Mouse (Mus musculus) lung, adult 2 months (tissue): Measurements from ENCODE around the gene Treml4. TPM values are rescaled to one million over a fixed set of nuclear protein-coding genes. Genes with fewer than 3 reads are reported as not detected.

Experiments
- DNase-seq: peaks from one replicate; pipeline ENCODE4 v3.0.0; 2022
- H3K4me1 ChIP-seq: fragments of 200-500 bp; 2 replicates; pipeline ENCODE4 v1.6.1; 2011; ENCODE audit warnings: low read length; ENCODE audit not compliant: control insufficient read depth, insufficient read depth
- H3K4me3 ChIP-seq: fragments of 200-500 bp; replicated peaks from 2 replicates; pipeline ENCODE3; 2011; ENCODE audit warnings: low read depth, mild to moderate bottlenecking, control low read depth, low read length; ENCODE audit errors: extremely low read depth
- CTCF ChIP-seq: fragments of 200-500 bp; IDR thresholded peaks from 2 replicates; pipeline ENCODE4 v1.5.1; 2011; ENCODE audit warnings: mild to moderate bottlenecking, low read length, control low read depth; ENCODE audit not compliant: insufficient read depth
- POLR2A ChIP-seq: fragments of 200-500 bp; IDR thresholded peaks from 2 replicates; pipeline ENCODE4 v1.6.1; 2011; ENCODE audit warnings: low read depth, mild to moderate bottlenecking, control low read depth, low read length, borderline replicate concordance; ENCODE audit errors: extremely low read depth
- WGBS: fragments of 180-500 bp; shearing (Covaris S2); methylation state at CpG from one replicate; pipeline ENCODE4 v1.1.7; 2018; 5-methylcytosine and 5-hydroxymethylcytosine counted together
- polyA plus RNA-seq: library from polyadenylated mRNA; depleted of rRNA; stranded (reverse); fragments of >200 nt; gene quantifications from 2 replicates; pipeline ENCODE4 v1.2.3, GENCODE M21; 2012; rRNA removed

The Treml4 gene
- polyA plus RNA-seq, 1 experiment = 11.7 TPM

DNA sequence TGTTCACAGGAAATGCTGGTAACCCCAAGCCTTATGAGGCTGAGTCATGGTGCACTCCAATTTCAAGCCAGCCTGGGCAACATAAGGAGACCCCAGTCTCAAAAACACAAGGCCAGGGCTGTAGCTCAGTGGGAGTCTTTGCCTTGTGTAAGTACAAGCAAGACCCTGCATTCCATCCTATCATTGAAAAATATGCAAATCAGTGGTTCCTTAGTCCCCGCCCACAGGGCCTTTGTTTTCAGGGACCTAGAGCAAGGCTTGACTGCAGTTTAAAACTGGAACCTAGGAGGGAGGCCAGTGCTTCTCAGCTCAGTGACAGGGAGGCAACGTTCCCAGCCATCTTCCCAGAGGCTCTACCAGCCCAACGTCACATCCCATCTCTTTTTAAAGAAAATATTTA, 59.1 kb downstream of the Treml4 start:
- WGBS = 81% methylated on average over 3 of the region's 3 CpGs
- no peak overlapping the region for H3K4me3 ChIP-seq
- no peaks in the 10 kb centered on the region for H3K4me1 ChIP-seq
- TF ChIP-seq CTCF (no peak), POLR2A (no peak)
- no peak for DNase-seq

DNA sequence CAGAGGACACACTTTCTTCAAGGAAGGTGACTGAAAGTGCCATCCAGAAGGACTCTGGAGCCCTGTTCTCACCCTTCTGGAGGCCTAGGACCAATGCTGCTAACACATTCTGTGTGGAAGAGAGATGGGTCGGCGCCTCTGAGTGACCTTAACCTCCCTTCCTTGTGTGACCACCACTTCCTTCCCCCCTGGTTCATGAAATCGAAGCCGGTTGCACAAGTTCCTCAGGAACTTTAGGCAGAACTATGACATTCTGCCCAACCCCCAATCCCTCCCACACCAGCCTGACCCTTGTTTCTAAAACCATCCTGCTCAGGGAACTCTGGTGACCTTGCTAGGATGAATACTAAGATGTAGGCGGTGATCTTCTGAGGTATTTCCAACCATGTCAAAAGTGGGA, 60.2 kb downstream of the Treml4 start:
- no peaks in the 10 kb centered on the region for H3K4me1 ChIP-seq
- TF ChIP-seq CTCF (no peak), POLR2A (no peak)
- DNase-seq = no peak
- H3K4me3 ChIP-seq = no peak overlapping the region
- WGBS = 61% methylated on average over 5 of the region's 5 CpGs

Other genes starting within 250 kb of the Treml4 start
- not detected in 2 replicates for gene 1700122O11Rik, start 226.0 kb upstream of the Treml4 start, polyA plus RNA-seq
- gene 1700067P10Rik, start 175.0 kb upstream of the Treml4 start, polyA plus RNA-seq = not detected in 2 replicates
- gene 9830107B12Rik, start 118.0 kb upstream of the Treml4 start, polyA plus RNA-seq = 0.09 and 0.15 TPM in 2 replicates
- gene A530064D06Rik, start 97.0 kb upstream of the Treml4 start, polyA plus RNA-seq = 0.55 and 0.71 TPM in 2 replicates
- 0.68 and 1.2 TPM in 2 replicates for gene Trem1, start 31.5 kb upstream of the Treml4 start, polyA plus RNA-seq
- gene Trem3, start 16.5 kb upstream of the Treml4 start, polyA plus RNA-seq = 0.74 and 1.3 TPM in 2 replicates
- gene Treml2, start 35.2 kb downstream of the Treml4 start, polyA plus RNA-seq = 3.0 and 6.0 TPM in 2 replicates
- gene B430306N03Rik, start 51.8 kb downstream of the Treml4 start, polyA plus RNA-seq = 1.0 and 1.8 TPM in 2 replicates
- gene Trem2, start 82.1 kb downstream of the Treml4 start, polyA plus RNA-seq = 6.9 and 7.8 TPM in 2 replicates
- 3.3 and 6.3 TPM in 2 replicates for gene Treml1, start 95.6 kb downstream of the Treml4 start, polyA plus RNA-seq
- gene Nfya, start 145.6 kb downstream of the Treml4 start, polyA plus RNA-seq = 64.4 and 82.6 TPM in 2 replicates
- gene Oard1, start 145.7 kb downstream of the Treml4 start, polyA plus RNA-seq = 6.7 and 11.9 TPM in 2 replicates
- gene Apobec2, start 168.6 kb downstream of the Treml4 start, polyA plus RNA-seq = 1.7 and 39.9 TPM in 2 replicates
- gene Tspo2, start 187.2 kb downstream of the Treml4 start, polyA plus RNA-seq = 0.24 and 1.3 TPM in 2 replicates
- 0.85 and 1.1 TPM in 2 replicates for gene Unc5cl, start 190.6 kb downstream of the Treml4 start, polyA plus RNA-seq